Mouse (Mus musculus) heart, postnatal 0 days (tissue): ENCODE results near the gene Pou3f3.

Source experiments
- CTCF ChIP-seq: IDR thresholded peaks from 2 replicates; pipeline ENCODE4 v1.5.1; 2016; ENCODE audit warnings: antibody characterized with exemption, control low read depth, low read depth
- EP300 ChIP-seq: IDR thresholded peaks from 2 replicates; pipeline ENCODE4 v1.6.1; 2016; ENCODE audit warnings: antibody characterized with exemption, low read depth

GRCm38 (mm10) chr1:42711456-42712310 is 16.1 kb downstream of the Pou3f3 start:
- no peak for TF ChIP-seq CTCF
- TF ChIP-seq EP300: no peak
